Mouse (Mus musculus): Measurements from ENCODE around the gene Il5ra. TPM values are rescaled to one million over a fixed set of nuclear protein-coding genes. Genes with fewer than 3 reads are reported as not detected.

Gene Il5ra
- 0.18 TPM in 1 of 2 replicates, not detected in the other for polyA plus RNA-seq (2014; fragmentation: Nextera tagmentation; extraction: Ambion mirVana)

GRCm38 (mm10) chr6:106748887-106749388 is at the start of gene Il5ra:
Gene Il5ra (minus strand): TSS chr6:106749037.
- H3K4me2 ChIP-seq (ENCODE audit: low read length), result no peak within 1 kb of the TSS
- ATAC-seq (ENCODE audit: low FRiP score, low TSS enrichment), result no peak

DNA sequence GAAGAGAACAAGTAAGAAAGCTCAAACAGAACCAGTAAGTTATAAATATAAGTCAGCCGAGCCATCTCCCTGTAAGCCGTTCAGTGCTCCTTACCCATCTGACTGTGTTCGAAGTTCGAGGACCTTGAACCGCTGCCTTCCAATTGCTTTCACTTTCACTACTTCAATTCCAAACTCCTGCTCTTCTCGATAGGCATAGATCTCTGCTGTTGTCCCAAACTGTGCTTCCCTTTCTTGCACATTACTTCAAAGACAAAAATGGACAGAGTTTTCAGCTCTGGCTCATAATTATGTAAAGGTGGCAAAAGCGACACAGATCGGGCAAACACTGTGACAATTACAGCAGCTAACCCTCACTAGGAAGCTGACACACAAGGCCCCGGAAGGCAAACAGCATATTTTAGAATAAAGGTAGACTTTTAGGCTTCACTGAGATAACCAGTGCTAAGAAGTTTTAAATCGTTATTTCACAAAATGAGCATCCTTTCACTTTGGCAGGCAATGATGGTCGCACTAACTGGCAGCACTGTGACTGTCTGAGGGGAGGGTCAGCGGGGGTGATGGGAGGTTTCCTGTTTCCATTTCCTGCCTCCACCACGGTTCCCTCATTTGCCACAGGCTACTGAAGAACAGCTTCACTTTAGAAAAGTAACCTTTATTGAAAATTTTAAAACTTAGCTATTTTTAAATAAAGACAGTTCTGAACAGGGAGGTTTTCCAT is 45.4 kb upstream of the Il5ra start:
- Histone ChIP-seq H3K4me1 (ENCODE audit: control insufficient read depth, insufficient read depth, low read length) (peaks cover 3% of the 10 kb centered on the region), H3K4me3 (replicated peaks; ENCODE audit: low read depth, low read length) (no peak overlapping the region), H3K4me2 (ENCODE audit: low read length) (no peak overlapping the region), H3K9me3 (ENCODE audit: control insufficient read depth, low read length) (no peaks in the 10 kb centered on the region), H3K36me3 (ENCODE audit: control insufficient read depth, insufficient read depth, low read length) (peaks cover 49% of the 10 kb centered on the region), H3K9ac (replicated peaks; ENCODE audit: low read length) (no peak overlapping the region), H3K27me3 (ENCODE audit: control insufficient read depth, insufficient read depth, low read length) (no peaks in the 10 kb centered on the region), H3K27ac (replicated peaks; ENCODE audit: low read depth, low read length) (no peak overlapping the region)
- DNase-seq, result no peak
- no peak for ATAC-seq (ENCODE audit: low FRiP score, low TSS enrichment)
- 94% methylated on average over 13 of the region's 13 CpGs for WGBS

More at GRCm38 (mm10) chr6:106748887-106749388, at the start of gene Il5ra:
- no peak for DNase-seq
- 76% methylated on average over 6 of the region's 6 CpGs for WGBS
- H3K9me3 ChIP-seq (ENCODE audit: control insufficient read depth, low read length), result no peaks in the 10 kb centered on the region
- no peaks in the 10 kb centered on the region for H3K27me3 ChIP-seq (ENCODE audit: control insufficient read depth, insufficient read depth, low read length)
- no peaks in the 10 kb centered on the region for H3K4me1 ChIP-seq (ENCODE audit: control insufficient read depth, insufficient read depth, low read length)
- no peak within 1 kb of the TSS for H3K27ac ChIP-seq (replicated peaks; ENCODE audit: low read depth, low read length)
- H3K9ac ChIP-seq (replicated peaks; ENCODE audit: low read length), result no peak within 1 kb of the TSS
- no peak within 1 kb of the TSS for H3K4me3 ChIP-seq (replicated peaks; ENCODE audit: low read depth, low read length)
- H3K36me3 ChIP-seq (ENCODE audit: control insufficient read depth, insufficient read depth, low read length), result no peaks in the 10 kb centered on the region

DNA sequence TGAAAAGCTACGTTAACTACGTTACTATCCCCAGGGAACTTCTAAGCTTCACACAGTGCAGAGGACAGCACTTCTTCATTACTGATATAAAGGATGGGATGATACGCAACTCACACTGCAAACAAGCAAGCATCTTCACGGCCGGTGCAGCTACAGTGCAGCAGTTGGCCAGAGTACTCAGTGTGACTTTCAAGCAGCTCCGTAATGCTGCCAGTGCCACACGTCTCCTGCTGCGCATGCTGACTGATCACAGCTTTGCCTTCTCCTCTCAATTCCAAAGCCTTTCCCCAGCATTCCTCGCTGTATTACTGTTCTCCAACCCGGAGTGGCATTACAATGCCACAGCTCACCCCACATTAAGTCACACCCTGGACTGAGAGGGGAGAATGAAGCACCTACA is 44.8 kb upstream of the Il5ra start:
- Histone ChIP-seq H3K27me3 (ENCODE audit: control insufficient read depth, insufficient read depth, low read length) (no peaks in the 10 kb centered on the region), H3K9ac (replicated peaks; ENCODE audit: low read length) (no peak overlapping the region), H3K36me3 (ENCODE audit: control insufficient read depth, insufficient read depth, low read length) (peaks cover 55% of the 10 kb centered on the region), H3K4me3 (replicated peaks; ENCODE audit: low read depth, low read length) (no peak overlapping the region), H3K4me1 (ENCODE audit: control insufficient read depth, insufficient read depth, low read length) (no peaks in the 10 kb centered on the region; the same call in 1 of the 2 replicates), H3K27ac (replicated peaks; ENCODE audit: low read depth, low read length) (no peak overlapping the region), H3K9me3 (ENCODE audit: control insufficient read depth, low read length) (no peaks in the 10 kb centered on the region), H3K4me2 (ENCODE audit: low read length) (no peak overlapping the region)
- no peak for DNase-seq
- ATAC-seq (ENCODE audit: low FRiP score, low TSS enrichment), result no peak
- WGBS, result 97% methylated on average over 10 of the region's 10 CpGs

- no peaks in the 10 kb centered on the region for H3K4me1 ChIP-seq (ENCODE audit: control insufficient read depth, insufficient read depth, low read length)
- H3K9ac ChIP-seq (replicated peaks; ENCODE audit: low read length), result no peak overlapping the region
- no peaks in the 10 kb centered on the region for H3K27me3 ChIP-seq (ENCODE audit: control insufficient read depth, insufficient read depth, low read length)
- DNase-seq (no peak), ATAC-seq (ENCODE audit: low FRiP score, low TSS enrichment) (no peak)
- no peak overlapping the region for H3K4me2 ChIP-seq (ENCODE audit: low read length)
- 95% methylated on average over 7 of the region's 7 CpGs for WGBS
- peaks cover 60% of the 10 kb centered on the region for H3K36me3 ChIP-seq (ENCODE audit: control insufficient read depth, insufficient read depth, low read length)
- H3K27ac ChIP-seq (replicated peaks; ENCODE audit: low read depth, low read length), result no peak overlapping the region
- no peak overlapping the region for H3K4me3 ChIP-seq (replicated peaks; ENCODE audit: low read depth, low read length)
- H3K9me3 ChIP-seq (ENCODE audit: control insufficient read depth, low read length), result no peaks in the 10 kb centered on the region
Measured at GRCm38 (mm10) chr6:106793088-106793487, 44.3 kb upstream of the Il5ra start.

GRCm38 (mm10) chr6:106792486-106792885 is 43.6 kb upstream of the Il5ra start:
- Histone ChIP-seq H3K9me3 (ENCODE audit: control insufficient read depth, low read length) (no peaks in the 10 kb centered on the region), H3K27me3 (ENCODE audit: control insufficient read depth, insufficient read depth, low read length) (no peaks in the 10 kb centered on the region), H3K36me3 (ENCODE audit: control insufficient read depth, insufficient read depth, low read length) (peaks cover 66% of the 10 kb centered on the region), H3K4me2 (ENCODE audit: low read length) (no peak overlapping the region), H3K4me3 (replicated peaks; ENCODE audit: low read depth, low read length) (no peak overlapping the region), H3K4me1 (ENCODE audit: control insufficient read depth, insufficient read depth, low read length) (no peaks in the 10 kb centered on the region), H3K27ac (replicated peaks; ENCODE audit: low read depth, low read length) (no peak overlapping the region), H3K9ac (replicated peaks; ENCODE audit: low read length) (no peak overlapping the region)
- 94% methylated on average over 5 of the region's 5 CpGs for WGBS
- ATAC-seq (ENCODE audit: low FRiP score, low TSS enrichment), result no peak
- DNase-seq, result no peak

GRCm38 (mm10) chr6:106791429-106791828 is 42.6 kb upstream of the Il5ra start:
- Histone ChIP-seq H3K27ac (replicated peaks; ENCODE audit: low read depth, low read length) (no peak overlapping the region), H3K4me2 (ENCODE audit: low read length) (no peak overlapping the region), H3K9me3 (ENCODE audit: control insufficient read depth, low read length) (no peaks in the 10 kb centered on the region), H3K4me1 (ENCODE audit: control insufficient read depth, insufficient read depth, low read length) (no peaks in the 10 kb centered on the region), H3K27me3 (ENCODE audit: control insufficient read depth, insufficient read depth, low read length) (no peaks in the 10 kb centered on the region), H3K36me3 (ENCODE audit: control insufficient read depth, insufficient read depth, low read length) (peaks cover 76% of the 10 kb centered on the region), H3K9ac (replicated peaks; ENCODE audit: low read length) (no peak overlapping the region), H3K4me3 (replicated peaks; ENCODE audit: low read depth, low read length) (no peak overlapping the region)
- no peak for DNase-seq
- no peak for ATAC-seq (ENCODE audit: low FRiP score, low TSS enrichment)
- WGBS, result 96% methylated on average over 8 of the region's 8 CpGs

DNA sequence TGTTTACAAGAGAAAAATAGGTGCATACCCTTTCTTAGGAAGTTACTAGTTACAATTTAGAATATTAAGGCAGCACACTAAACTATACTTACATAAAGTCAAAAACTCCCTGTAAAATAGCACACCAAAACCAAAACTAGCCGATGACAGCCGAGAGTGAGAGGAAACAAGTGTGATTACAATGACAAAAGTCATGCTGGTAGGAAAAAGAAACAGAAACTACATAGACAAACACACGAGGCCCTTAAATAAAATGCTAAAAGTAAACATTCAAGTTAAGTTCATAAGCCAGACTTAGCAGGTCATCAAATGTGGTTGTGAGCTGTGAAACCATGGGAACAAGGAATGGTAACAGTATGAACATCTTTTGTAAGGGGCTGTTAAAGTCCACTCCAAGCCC is 38.3 kb upstream of the Il5ra start:
- 94% methylated on average over 3 of the region's 3 CpGs for WGBS
- H3K36me3 ChIP-seq (ENCODE audit: control insufficient read depth, insufficient read depth, low read length), result peaks cover 67% of the 10 kb centered on the region
- no peak overlapping the region for H3K4me2 ChIP-seq (ENCODE audit: low read length)
- H3K27ac ChIP-seq (replicated peaks; ENCODE audit: low read depth, low read length), result no peak overlapping the region
- no peaks in the 10 kb centered on the region for H3K9me3 ChIP-seq (ENCODE audit: control insufficient read depth, low read length)
- ATAC-seq (ENCODE audit: low FRiP score, low TSS enrichment) (no peak), DNase-seq (no peak)
- H3K27me3 ChIP-seq (ENCODE audit: control insufficient read depth, insufficient read depth, low read length), result no peaks in the 10 kb centered on the region
- H3K4me3 ChIP-seq (replicated peaks; ENCODE audit: low read depth, low read length), result no peak overlapping the region
- no peaks in the 10 kb centered on the region for H3K4me1 ChIP-seq (ENCODE audit: control insufficient read depth, insufficient read depth, low read length)
- no peak overlapping the region for H3K9ac ChIP-seq (replicated peaks; ENCODE audit: low read length)

DNA sequence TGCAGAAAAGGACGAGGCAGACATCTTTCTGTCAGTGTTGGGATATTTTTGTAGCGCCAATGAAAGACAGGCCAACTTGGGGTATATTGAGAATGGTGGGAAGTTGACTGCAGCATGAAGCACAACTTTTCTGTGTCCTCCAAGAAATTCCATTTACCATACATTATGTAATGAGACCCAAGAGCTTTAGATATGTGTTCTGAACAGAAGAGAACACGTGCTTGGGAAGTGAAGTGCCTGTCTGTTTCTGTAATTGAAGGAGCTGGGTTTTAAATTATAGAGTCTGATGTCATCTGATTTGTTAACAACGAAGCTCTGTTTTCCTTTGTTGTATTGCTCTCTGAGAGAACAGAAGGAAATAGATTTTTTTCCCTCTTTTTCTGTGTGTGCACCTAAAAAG is 21.2 kb upstream of the Il5ra start:
- DNase-seq, result no peak
- Histone ChIP-seq H3K9ac (replicated peaks; ENCODE audit: low read length) (no peak overlapping the region), H3K4me2 (ENCODE audit: low read length) (peak overlapping the region; percentile 95), H3K36me3 (ENCODE audit: control insufficient read depth, insufficient read depth, low read length) (peaks cover 13% of the 10 kb centered on the region), H3K27ac (replicated peaks; ENCODE audit: low read depth, low read length) (no peak overlapping the region), H3K4me3 (replicated peaks; ENCODE audit: low read depth, low read length) (peak overlapping the region; percentile 87), H3K9me3 (ENCODE audit: control insufficient read depth, low read length) (no peaks in the 10 kb centered on the region), H3K27me3 (ENCODE audit: control insufficient read depth, insufficient read depth, low read length) (no peaks in the 10 kb centered on the region), H3K4me1 (ENCODE audit: control insufficient read depth, insufficient read depth, low read length) (peaks cover 11% of the 10 kb centered on the region)
- ATAC-seq (ENCODE audit: low FRiP score, low TSS enrichment), result no peak
- 50% methylated on average over 4 of the region's 4 CpGs for WGBS

DNA sequence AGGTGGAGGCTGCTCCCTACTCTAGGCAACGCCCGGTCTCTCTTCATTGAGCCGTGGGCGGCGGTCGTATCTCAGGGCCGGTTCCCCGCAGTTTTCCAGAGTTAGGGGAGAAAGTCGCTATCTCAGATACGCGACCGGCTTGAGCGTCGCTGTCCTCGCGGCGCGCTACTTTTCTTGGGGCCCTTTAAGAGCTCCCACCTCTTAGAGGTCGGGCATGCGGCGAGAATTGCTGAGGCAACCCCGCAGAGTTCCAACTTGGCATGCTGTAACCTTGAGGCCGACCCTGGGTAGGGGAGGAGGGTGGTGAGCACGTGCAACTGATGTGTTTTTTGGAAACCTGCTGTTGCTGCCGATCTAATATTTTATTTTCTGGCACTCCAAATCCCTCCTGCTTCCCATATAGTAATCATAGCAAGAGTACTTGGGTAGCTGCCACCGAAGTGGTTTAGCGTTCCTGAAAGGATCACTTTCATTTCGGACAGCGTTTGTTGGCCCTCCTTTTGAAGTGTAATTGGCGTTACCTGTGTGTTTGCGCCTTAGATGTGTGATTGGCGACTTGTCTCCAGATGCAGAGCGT is 20.5 kb upstream of the Il5ra start:
- Histone ChIP-seq H3K36me3 (ENCODE audit: control insufficient read depth, insufficient read depth, low read length) (peaks cover 13% of the 10 kb centered on the region), H3K4me2 (ENCODE audit: low read length) (peak overlapping the region; percentile 95), H3K4me3 (replicated peaks; ENCODE audit: low read depth, low read length) (peak overlapping the region; percentile 87), H3K27ac (replicated peaks; ENCODE audit: low read depth, low read length) (no peak overlapping the region), H3K9ac (replicated peaks; ENCODE audit: low read length) (peak overlapping the region; percentile 58), H3K27me3 (ENCODE audit: control insufficient read depth, insufficient read depth, low read length) (no peaks in the 10 kb centered on the region), H3K4me1 (ENCODE audit: control insufficient read depth, insufficient read depth, low read length) (peaks cover 11% of the 10 kb centered on the region), H3K9me3 (ENCODE audit: control insufficient read depth, low read length) (no peaks in the 10 kb centered on the region)
- 3% methylated on average over 33 of the region's 33 CpGs for WGBS
- no peak for DNase-seq
- ATAC-seq (ENCODE audit: low FRiP score, low TSS enrichment), result peak; percentile 67; the same call in 1 of the 2 replicates
